Mouse (Mus musculus): ENCODE measurements around the gene Slc6a20a. TPM values are rescaled to one million over a fixed set of nuclear protein-coding genes. Genes with fewer than 3 reads are reported as not detected.

Gene Slc6a20a
- polyA plus RNA-seq, 1 experiment = not detected

- Histone ChIP-seq H3K79me2 (ENCODE audit: control insufficient read depth, insufficient read depth) (no peaks in the 10 kb centered on the region), H3K27me3 (ENCODE audit: control insufficient read depth, insufficient read depth, insufficient read length) (no peaks in the 10 kb centered on the region), H3K36me3 (ENCODE audit: control insufficient read depth, insufficient read depth) (peaks cover 21% of the 10 kb centered on the region), H3K4me3 (ENCODE audit: insufficient read depth, poor library complexity, severe bottlenecking) (no peak overlapping the region), H3K79me3 (ENCODE audit: low read depth) (no peaks in the 10 kb centered on the region), H3ac (ENCODE audit: control insufficient read depth, insufficient read length, low read depth) (no peak overlapping the region)
- TF ChIP-seq CEBPB (IDR thresholded peaks at IDR 0.05; ENCODE audit: low read depth) = no peak
- TF ChIP-seq MAX (IDR thresholded peaks at IDR 0.05) = no peak
- no peak for TF ChIP-seq MYOG (IDR thresholded peaks at IDR 0.05; ENCODE audit: control insufficient read depth, extremely low read depth, insufficient read length)
- no peak for TF ChIP-seq CTCF (IDR thresholded peaks at IDR 0.05; ENCODE audit: control insufficient read depth, insufficient read depth, insufficient read length)
- no peak for TF ChIP-seq USF1 (IDR thresholded peaks at IDR 0.05; ENCODE audit: low read depth)
- TF ChIP-seq FOSL1 (IDR thresholded peaks at IDR 0.05; ENCODE audit: insufficient read depth, low read length, poor library complexity, severe bottlenecking) = no peak
- TF ChIP-seq MYOD1 (IDR thresholded peaks at IDR 0.05; ENCODE audit: control insufficient read depth, insufficient read length, low read depth) = no peak
These were observed 89.3 kb downstream of the Slc6a20a start for GRCm38 (mm10) chr9:123589240-123589910.

Other genes with a start within 250 kb of the Slc6a20a start
- 20.0 TPM for gene Limd1, start 200.2 kb downstream of the Slc6a20a start, polyA plus RNA-seq (2012; fragmentation: generic; extraction: Trizol)
- gene Sacm1l, start 149.1 kb downstream of the Slc6a20a start, polyA plus RNA-seq (2012; fragmentation: generic; extraction: Trizol) = 9.1 TPM
- gene Slc6a20b, start 46.3 kb downstream of the Slc6a20a start, polyA plus RNA-seq (2012; fragmentation: generic; extraction: Trizol) = 0.02 TPM
- 0.01 TPM for gene Ccr9, start 446 bp downstream of the Slc6a20a start, polyA plus RNA-seq (2012; fragmentation: generic; extraction: Trizol)
- 3.3 TPM for gene Lztfl1, start 38.8 kb upstream of the Slc6a20a start, polyA plus RNA-seq (2012; fragmentation: generic; extraction: Trizol)
- gene Cxcr6, start 127.6 kb upstream of the Slc6a20a start, polyA plus RNA-seq (2012; fragmentation: generic; extraction: Trizol) = 5.7 TPM
- gene Fyco1, start 173.0 kb upstream of the Slc6a20a start, polyA plus RNA-seq (2012; fragmentation: generic; extraction: Trizol) = 4.1 TPM
- gene Xcr1, start 183.1 kb upstream of the Slc6a20a start, polyA plus RNA-seq (2012; fragmentation: generic; extraction: Trizol) = 0.62 TPM

All from C2C12 (cell line).